Mouse (Mus musculus): ENCODE measurements around the gene Doc2a.

- no peak for TF ChIP-seq POLR2A (IDR thresholded peaks at IDR 0.05; ENCODE audit: insufficient read depth, low read depth, low read length)
- TF ChIP-seq CTCF (IDR thresholded peaks at IDR 0.05; ENCODE audit: insufficient read depth, low read depth, low read length) = no peak
Measured at GRCm38 (mm10) chr7:126806956-126807355, 40.3 kb upstream of the Doc2a start.
